Mouse (Mus musculus): Measurements from ENCODE around the gene Cdc42se1.

Cdc42se1 gene

DNA sequence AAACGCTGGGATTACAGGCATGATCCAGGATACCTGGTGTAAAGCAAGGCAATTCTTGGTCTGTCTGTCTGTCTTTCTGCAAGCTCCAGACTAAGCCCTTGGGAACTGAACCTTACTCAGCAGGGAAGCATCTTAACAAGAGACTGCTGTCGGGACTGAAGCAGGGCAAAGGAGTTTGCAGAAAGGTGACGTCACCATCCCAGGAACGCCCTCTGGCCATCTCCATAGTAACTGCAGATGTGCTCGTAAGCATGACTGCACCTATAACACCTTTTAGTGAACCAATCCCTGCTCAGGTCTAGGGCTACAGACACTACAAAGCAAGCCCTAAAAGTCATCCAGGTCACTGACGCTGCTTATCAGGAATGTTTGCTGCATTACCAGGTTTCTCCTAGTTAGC lies 4.2 kb upstream of the Cdc42se1 start:
- no peak for DNase-seq (ENCODE audit: low spot score)

DNA sequence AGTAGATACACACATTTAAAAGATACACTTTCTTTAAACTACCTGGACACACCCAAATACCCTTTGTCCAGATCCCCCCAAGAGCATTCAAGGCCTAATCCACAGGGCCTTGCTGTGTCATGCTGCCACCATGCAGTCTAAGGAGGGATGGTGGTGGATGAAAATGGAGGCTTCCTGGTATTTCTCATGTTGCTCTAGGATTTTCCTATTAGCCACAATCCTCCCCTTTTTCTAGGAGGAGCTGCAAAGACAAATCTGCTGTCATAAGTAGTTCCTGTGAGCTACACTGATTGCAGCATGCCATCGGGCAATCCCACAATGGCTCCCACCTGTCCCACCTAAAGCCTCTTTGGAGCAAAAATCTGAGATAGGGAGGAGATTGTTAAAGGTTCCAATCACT lies 1.3 kb upstream of the Cdc42se1 start:
- no peak for DNase-seq (ENCODE audit: low spot score)

DNA sequence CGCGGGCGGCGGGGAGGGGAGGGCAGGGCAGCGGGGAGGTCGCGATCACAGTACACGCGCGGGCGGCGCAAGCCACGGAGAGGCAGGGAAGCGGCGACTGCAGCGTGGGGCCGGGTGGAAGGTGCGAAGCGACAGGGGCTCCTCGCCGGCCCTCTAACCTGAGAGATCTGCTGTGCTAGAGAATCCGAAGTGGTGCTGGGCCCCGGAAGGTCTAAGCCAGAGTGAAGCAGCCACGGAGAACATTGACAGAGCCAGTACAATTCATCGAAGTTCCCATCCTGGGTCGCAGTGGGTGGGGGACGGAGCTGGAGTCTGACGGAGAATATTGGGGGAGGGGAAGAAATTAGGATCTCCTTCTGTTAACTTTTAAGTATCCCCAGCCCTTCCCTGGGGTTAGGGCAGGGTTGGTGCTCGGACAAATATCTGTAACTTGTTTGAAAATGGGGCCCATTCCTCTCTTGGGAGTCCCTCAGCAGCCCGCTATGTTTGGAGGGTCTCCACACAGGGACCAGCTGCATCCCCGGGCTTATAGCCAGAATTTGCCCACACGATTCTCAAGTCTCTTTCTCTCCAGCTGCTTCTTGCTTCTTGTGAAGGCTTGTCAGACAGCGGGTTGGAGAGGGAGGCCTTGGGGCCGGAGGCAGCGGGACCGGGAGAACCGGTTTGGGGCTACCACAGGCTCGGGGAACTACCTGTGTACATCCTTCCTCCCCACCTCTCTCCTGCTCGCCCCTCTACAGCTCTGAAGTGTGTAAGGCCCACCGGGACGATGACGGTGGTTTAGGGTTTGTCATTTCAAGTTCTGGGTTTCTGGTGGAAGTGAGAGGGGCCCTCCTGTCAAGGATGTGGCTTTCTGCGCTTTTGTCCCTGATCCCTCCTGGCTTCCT lies 605 bp downstream of the Cdc42se1 start:
- no peak for DNase-seq (ENCODE audit: low spot score)

DNA sequence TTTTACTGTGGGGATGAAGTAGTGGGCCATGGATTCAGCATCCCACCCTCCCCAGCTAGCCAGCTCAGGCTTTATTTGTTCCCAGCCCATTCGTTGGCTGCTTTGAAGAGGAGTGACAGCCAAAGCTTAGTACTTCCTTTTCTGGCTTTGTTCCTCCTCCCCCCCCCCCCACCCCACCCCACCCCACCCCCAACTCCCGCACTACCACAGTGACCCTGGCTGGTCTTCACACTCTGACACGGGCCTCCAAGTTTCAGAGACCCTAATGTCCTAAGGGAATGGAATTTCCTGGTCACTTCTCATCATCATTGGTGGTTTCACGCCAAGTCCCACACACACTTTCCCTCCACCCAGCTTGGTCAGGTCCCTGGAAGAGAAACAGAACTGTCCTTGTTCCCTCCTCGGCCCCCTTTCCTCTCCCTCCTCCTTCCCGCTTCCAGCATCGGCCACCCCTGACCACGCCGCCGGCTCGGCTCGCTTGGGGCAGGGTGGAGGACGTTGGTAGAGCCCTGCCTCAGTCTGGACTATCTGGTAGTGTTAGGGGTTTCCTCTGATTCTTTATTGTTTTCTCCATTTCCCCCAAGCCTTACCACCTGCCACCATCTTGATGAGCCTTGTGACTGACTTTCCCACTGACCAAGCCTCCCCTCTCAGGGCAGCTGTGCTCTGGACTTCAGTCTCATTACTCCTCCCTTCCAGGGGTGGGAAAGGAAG lies 1.4 kb downstream of the Cdc42se1 start:
- DNase-seq (ENCODE audit: low spot score) = no peak

DNA sequence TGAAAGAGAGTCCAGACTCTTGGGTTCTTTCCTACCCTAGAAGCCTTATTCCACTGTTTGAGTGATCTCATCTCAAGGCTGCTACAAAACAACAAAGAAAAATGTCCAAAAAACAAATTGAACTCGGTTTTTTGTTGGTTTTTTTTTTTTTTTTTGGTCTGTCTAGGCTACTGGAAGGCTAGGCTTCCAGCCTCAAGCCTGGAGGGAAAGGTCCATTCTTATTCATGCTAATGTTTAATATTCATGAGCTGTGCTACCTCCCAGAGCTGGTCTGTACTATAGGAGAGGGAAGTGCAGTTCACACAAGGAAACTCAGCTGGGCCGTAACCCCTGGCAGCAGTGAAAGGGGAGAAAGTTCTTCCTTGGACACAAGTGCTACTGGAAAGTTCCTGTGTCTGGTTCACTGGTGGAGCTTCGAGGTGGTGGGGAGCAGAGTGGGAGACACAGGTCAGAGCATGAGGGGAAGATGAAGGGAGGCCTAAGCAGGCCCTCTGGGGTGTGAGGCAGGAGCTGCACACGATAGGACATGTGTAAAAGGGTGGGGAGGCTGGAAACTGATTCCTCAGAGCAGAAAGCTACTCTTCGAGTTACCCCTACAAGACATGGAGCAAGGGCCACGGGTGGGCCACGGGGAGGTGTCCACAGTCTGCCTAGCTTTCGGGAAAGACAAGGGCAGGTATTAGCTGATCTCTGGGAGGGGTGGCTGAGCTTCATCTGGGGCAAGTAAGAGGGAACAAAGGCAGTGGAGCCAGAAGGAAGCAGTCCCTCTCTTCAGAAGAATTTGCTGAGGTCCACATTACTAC lies 2.2 kb downstream of the Cdc42se1 start:
- no peak for DNase-seq (ENCODE audit: low spot score)

DNA sequence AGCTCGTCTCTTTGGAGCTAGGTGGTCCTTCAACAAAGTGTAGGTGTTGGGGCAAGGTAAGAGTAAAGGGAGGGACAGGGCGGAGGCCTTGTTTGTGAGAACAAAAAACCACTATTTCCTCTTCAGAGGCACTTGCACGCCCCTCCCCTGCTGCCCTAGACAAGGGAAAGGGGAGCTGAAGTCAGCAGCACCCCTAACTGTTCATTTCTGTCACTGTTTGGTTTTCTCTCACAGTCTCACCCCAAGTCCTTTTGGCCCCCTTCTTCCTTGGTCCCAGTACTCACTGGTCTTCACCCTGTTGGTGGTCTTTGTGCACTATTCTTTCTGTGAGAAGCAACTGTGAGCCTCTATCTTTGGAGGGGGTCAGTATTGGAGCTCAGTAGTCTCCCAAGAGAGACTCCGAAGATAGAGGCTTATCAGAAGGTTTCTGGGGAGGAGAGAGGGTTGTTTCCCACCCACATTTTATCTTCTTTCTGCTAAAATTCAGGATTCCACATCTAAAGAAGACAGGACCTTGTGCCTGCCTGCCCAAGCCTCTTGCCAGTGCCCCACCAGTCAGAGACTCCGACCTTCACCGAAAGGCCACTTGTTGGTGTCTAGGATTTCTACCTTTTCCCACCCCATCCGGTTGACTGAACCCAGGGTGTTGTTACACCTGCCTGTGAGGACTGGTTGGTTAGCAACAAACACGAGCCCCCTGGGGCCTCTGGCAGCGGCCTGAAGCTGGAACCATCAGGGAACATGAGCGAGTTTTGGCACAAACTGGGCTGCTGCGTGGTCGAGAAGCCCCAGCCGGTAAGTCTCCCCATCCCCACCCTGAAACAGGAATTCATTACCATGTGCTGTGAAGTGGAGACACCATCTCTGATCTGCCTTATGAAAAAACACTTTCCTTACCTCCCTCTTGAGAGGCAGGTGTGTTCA lies 3.0 kb downstream of the Cdc42se1 start, which contains the start of gene Mllt11:
Gene Mllt11 (minus strand): TSS at position 874 of the 924 bp plus-strand sequence.
- no peak for DNase-seq (ENCODE audit: low spot score)

DNA sequence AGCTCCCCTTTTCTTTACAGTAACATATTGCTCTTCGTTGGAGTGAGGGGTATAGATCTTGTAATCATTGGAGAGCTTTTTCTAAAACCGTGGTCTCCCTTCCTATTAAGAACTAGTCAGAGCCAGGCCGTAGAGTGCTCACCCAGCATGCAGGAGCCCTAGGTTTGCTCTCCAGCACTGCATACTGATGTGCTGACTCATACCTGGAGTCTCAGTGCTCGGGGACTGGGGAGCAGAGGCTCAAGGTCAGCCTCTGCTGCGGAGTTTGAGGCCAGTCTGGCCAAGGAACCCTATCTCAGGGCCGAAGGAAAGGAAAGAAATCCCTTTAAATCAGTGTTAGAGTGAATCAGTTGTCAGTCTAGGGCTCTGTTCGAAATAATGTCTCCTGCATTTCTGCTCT lies 4.2 kb downstream of the Cdc42se1 start:
- DNase-seq (ENCODE audit: low spot score) = no peak

DNA sequence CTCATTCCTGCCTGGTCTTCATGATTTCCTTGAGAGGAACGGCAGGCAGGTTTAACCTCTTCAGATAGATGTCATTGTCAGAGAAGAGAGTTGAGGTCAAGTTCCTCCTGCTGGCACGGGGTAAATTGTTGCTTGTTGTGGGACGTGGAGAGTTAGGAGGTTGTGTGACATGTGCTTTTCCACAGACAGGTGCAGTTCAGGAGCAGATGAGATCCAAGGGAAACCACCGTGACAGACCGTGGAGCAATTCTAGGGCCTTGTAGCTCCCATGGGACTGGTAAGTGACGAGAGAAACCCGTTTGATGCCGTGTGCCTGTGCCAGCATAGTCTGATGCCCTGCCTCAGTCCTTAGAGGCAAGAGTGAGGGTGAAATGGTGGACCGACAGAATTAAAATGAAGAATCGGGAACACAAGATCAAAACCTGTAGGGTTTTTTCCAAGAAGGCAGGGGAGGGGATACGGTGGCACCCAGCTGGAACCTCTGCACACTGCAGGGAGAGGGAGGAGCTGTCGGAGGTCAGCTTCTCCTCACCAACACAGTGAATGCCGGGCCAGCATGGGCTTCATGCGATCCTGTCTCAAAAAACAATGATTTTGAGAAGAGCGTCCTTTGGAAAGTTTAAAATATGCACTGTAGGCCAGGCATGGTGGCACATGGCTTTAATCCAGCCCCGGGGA lies 4.9 kb downstream of the Cdc42se1 start:
- DNase-seq (ENCODE audit: low spot score) = no peak

DNA sequence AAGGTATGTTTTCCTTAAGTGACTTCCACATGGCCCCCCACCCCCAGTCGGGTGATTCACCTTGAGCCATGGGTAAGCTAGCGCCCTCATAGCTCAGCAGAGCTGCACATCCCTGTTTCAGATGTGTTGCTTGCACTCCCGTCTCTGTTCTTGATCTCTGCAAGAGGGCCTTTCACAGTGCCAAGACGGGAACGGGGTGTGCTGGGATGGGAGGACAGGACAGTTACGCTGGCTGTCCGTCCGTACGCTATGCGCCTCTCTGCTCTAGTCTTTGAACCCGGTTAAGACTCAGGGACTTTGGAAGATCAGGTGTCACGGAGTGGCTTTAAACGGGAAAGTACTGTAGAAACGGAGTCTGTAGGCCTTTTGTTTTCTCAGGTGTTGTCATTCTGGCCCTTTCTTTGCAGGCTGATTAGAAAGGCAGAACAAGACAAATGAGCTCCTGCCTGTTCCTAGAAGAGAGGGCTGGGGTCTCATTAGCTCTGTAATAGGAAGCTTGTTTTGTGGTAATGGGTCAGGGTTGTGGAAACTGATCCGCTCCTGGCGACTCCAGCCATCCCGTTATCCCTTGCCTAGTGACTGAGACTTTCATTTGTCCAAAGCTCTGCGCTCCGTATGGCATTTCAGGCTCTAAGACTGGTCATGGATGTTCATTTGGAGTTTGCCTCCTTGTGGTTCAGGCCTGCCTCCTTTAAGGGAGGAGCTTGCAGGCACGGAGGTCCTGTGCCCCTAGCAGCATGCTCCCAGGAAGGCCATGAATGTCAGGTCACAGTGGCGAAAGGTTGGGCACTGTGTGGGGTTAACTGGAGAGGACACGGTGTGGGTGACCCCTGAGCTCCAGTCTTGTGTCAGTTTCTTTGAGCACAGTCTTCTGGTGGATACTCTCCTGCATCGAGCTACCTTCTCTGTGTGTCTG lies 7.1 kb downstream of the Cdc42se1 start:
- no peak for DNase-seq (ENCODE audit: low spot score)

DNA sequence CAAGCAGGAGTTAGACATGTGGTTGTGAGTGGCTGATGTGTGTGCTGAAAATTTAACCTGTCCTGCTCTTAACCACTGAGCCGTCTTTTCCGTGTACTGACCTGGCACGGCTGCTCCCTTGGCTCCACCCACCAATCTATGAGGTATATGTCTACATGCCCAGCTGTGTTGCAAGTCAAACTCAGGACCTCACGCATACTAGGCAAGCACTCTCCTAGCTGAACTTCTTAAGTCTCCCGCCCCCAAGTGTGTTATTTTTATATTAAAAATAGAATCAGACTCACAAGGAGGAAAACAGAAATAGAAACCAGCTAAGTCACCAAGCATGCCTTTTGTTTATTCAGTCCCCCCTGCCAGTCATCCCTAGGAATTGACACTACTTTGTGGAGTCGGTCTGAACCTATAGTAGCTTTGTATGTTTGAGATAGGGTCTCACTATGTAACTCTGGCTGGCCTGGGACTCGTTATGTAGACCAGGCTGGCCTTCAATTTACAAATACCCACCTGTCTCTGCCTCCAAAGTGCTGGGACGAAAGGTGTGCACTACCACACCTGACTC lies 9.1 kb downstream of the Cdc42se1 start:
- DNase-seq (ENCODE audit: low spot score) = no peak

DNA sequence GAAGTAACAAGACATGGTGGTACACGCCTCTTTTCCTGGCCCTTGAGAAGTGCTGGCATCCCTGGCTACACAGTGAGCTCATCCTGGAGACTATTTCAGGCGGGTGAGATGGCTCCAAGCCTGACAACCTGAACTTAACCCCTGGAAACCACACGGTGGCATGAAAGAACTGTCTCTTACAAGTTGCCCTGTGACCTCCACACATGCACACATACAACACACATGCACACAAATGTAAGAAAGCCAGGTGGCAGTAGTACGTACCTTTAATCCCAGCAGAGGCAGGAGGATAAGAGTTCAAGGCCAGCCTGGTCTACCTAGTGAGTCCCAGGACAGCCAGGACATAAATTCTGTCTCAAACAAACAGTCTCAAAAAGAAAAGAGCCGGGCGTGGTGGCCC lies 10.5 kb downstream of the Cdc42se1 start:
- DNase-seq (ENCODE audit: low spot score) = no peak

DNA sequence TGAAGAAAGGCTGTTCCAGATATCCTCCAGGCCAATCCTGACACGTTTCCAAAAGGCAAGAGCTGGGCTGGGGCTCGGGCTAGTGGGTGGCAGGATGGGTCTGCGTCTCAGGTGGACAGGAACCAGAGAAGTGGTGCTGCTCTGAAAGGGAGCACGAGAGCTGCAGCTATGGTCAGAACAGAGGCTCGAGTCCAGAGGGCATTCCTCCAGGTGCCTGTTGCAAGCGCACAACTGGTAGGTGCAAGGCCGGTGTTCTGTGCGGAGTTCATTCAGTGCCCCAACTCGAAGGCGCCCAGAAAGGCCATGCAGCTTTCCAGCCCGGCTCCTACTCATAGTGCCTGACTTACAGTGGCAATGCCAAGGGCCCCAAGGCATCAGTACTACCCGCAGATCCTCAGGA lies 11.4 kb downstream of the Cdc42se1 start:
- DNase-seq (ENCODE audit: low spot score) = no peak

DNA sequence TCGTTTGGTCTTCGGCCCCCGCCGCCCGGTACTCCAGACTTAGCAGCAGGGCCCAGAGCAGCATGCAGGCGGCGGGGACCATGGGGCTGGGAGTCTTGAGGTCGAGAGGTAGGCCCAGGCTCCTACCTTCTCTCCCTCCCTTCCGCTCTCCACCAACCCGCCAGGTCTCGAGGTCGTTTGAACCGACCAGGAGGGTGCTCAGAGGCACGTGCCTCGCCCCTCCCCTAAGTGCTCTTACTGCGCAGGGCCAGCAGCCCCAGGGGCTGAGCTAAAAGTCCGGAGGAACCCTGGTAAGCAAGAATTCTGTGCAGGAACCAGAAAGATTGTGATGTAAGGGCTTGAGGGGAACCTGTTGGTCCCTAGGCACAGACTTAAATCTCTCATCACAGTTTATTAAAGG lies 12.4 kb downstream of the Cdc42se1 start:
- DNase-seq (ENCODE audit: low spot score) = no peak

DNA sequence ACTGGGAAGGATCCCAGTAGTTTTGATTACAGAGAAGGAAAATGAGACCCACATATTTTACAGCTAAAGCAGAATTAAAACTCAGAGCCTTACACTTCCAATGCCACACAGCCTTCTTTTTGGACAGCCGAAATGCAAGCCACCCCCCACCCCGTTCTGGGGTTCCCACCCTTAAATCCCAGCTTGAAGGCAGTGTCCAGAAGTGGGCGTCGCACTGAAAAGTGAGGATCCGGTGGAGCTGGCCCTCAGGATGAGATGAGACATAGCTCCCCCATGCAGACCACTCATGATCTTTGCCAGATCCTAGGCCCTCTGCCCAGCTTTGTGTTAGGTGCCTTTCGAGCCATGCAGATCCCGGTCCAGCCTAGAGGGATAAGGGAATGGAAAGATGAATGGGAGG lies 13.0 kb downstream of the Cdc42se1 start, which contains the start of gene Gm128:
Gene Gm128 (minus strand): TSS at position 101 of the 400 bp plus-strand sequence.
- no peak for DNase-seq (ENCODE audit: low spot score)

DNA sequence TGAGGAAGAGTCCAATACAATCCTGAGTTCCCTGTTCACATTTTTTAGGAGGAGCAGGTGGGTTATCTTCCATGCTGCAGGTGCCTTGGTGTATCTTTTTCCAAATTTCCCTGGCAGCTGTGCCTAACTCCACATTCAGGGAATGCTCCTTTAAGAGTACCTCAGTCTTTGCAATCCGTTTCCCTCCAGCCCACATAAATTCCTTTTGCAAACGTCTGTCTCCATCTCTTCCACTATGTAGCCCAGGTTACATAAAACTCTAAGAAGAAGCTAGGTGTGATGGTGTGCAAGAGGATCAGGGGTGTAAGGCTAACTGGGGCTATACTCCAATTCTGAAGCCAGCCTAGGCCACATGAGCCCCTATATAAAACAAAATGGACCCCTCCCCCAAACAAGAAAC lies 14.6 kb downstream of the Cdc42se1 start:
- DNase-seq (ENCODE audit: low spot score) = no peak

DNA sequence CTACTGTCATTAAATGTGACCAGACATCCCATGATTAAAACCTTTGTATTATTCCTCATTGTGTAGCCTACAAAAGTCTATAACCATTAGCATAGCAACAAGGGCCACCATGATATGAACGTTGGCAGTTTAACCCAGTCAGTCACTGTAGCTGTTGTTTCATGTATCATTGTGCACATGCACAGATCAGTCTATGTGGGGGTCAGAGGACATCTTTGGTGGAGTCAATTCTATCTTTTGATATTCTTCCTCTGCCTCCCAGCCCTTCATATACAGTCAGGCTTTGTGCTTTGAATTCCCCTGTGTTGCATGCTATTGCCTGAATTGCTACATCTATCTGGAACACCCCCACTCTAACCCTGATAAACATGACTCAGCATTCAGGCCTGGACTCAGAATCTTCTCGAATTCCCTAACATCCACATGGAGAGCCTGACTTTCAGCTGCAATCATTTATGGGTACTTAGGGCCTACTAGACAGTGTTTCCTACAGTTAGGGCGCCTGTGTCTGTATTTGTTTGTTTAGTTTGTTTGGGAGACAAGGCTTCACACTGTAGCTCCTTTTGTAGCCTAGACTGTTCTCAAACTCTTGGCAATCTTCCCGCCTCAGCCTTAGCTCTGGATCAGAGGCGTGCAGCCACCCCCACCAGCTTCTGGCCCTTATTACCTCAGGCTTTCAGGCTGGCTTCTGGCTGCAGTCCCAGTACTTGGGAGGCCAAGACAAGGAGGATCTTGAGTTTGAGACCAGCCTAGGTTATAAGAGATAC lies 18.1 kb downstream of the Cdc42se1 start:
- no peak for DNase-seq (ENCODE audit: low spot score)

DNA sequence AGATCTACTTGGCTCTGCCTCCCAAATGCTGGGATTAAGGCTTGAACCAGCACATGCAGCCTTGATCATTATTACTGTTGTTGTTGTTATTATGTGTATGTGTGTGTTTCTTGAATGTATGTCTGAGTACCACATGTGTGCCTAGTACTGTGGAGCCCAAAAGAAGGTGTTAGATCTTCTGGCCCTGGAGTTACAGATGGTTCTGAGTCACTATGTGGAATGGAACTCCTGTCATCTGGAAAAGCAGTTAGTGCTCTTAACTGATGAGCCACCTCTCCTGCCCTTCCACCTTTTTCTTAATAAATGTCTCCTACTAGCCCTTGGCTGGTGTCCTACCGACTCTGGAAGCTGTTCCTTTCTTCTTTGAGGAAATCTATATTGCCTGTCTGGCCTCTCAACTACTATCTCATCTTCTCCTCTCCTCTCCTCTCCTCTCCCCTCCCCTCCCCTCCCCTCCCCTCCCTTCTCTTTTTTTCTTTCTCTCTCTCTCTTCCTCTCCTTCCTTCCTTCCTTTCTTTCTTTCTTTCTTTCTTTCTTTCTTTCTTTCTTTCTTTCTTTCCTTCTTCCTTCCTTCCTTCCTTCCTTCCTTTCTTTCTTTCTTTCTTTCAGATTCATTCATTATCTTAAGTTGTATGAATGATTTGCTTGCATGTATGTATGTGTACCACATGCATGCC lies 19.3 kb downstream of the Cdc42se1 start:
- DNase-seq (ENCODE audit: low spot score) = no peak

DNA sequence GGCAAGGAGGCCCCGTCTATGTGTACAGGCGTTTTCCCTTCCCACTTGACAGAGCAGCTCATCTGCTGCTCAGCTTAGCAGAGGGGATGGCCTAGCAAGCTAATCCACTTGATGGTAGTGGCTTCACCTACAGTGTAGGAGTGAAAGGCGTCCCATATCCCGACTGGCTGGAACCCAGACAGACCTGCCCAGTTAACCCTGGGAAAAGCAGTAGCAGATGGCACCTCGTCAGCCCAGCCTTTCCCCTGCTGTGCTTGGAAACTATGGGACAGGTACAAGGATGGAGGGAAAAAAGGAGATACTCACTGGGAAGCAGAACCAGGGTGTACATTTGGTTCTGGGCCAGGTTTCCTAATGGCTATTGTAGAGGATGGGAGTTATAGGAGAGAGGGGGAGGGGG lies 21.8 kb downstream of the Cdc42se1 start:
- no peak for DNase-seq (ENCODE audit: low spot score)

All from layer of hippocampus, adult 9-10 months (tissue).